Mouse (Mus musculus): ENCODE measurements at regions not wholly inside any gene's neighbourhood (a gene's known extent, or its start where the extent isn't known, plus 50 kb on each side); places are given as distances from the start of the nearest gene placed in this dataset.
A peak's percentile ranks its signal among the peaks of the same experiment; 100 is the strongest.
"Not testable (repeated sequence)": the region's sequence is repeated elsewhere in the genome, so short reads cannot be mapped to it uniquely, and the experiment has no call there.

DNA sequence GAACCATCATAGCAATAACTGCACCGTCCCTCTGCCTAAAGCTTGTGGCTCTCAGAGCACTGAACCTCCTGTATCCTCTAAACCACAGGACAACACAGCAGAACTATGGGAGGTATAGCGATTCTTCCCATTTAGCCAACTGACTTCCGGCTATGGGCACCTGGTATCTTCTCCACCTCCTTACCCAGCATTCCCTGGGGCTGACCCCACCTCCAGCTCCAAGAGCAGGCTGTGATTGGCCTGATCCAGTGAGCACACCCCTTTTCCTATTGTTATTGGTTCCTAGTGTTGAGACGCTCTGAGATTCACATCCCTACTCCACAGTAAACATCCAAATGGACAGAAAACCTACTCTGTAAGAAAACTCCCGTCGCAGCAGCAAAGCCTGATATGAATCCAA lies 236.7 kb downstream of the Prex1 start:
- no peak for DNase-seq (ENCODE audit: low spot score in 2 of 2)

- DNase-seq (ENCODE audit: low spot score in 2 of 2), result no peak
Observed at GRCm38 (mm10) chr2:166475624-166476023, 238.0 kb downstream of the Prex1 start.

- no peak for DNase-seq (ENCODE audit: low spot score in 2 of 2)
Observed at GRCm38 (mm10) chr2:166474601-166475000, 239.0 kb downstream of the Prex1 start.

- DNase-seq (ENCODE audit: low spot score in 2 of 2), result no peak
Observed at GRCm38 (mm10) chr2:166471257-166471753, 242.3 kb downstream of the Prex1 start.

GRCm38 (mm10) chr2:166469046-166469593 lies 244.5 kb downstream of the Prex1 start:
- no peak for DNase-seq (ENCODE audit: low spot score in 2 of 2)

DNA sequence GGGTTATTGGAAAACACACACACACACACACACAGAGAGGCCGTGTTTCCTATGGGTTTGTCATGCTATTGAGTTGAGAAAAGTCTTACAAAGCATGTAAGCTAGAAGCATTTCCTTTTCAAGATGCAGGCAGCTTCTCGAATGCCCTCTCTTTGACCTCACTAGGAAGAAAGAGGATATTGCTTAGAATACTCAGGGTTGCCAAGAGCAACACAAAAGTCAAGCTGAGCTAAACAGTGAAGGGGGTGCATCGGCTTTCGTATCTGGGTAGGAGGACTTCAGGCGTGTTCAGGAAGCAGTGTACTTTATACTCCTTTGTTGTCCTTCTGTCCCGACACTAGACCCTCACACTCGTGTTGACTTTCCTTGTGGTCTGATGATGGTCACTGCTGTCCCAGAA lies 246.5 kb downstream of the Prex1 start:
- DNase-seq (ENCODE audit: low spot score in 2 of 2), result no peak

DNA sequence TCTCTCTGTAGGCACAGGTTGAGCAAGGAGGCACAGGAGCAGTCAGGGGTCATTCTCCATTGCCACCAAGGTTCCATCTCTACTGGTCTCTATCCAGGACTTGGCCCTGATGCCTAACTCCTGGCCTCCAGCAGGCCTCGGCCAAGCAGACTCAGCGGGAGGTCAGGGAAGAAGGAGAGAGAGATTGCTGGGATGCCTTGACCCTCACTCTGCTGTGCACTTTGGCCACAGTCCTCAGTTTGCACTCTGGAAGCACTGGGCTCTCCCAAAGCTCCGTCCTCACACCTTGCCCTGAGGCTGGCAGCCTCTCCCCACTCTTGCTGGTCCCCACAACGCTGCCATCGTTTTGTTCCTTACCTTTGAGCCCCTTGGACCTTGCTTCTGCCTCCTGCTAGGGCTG lies 248.1 kb downstream of the Prex1 start:
- no peak for DNase-seq (ENCODE audit: low spot score in 2 of 2)

GRCm38 (mm10) chr2:166463539-166463938 lies 250.1 kb downstream of the Prex1 start:
- DNase-seq (ENCODE audit: low spot score in 2 of 2), result peak in 1 of 2 experiments; percentile 57

- DNase-seq (ENCODE audit: low spot score in 2 of 2), result no peak
Observed at GRCm38 (mm10) chr2:166461956-166462355, 251.7 kb downstream of the Prex1 start.

- no peak for DNase-seq (ENCODE audit: low spot score in 2 of 2)
Observed at GRCm38 (mm10) chr2:166461103-166461502, 252.5 kb downstream of the Prex1 start.

DNA sequence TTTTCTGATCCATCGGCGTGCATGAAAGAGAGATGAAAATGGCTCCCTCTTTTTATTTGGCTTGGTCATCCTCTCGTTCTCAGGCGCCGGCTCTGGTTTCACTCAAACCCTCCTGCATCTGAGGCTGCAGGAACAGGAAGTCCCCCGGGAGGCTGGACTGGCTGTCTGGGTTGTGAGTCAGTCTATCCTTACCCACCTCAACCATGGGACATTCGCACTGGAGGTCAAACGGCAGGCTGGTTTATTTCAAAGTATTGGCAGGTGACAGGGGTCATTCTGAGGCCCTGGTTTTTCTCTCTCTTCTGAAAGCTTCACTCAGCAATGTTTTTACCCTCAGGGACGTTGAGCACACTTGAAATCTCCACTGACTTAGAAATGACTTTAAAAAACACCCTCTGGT lies 253.7 kb downstream of the Prex1 start:
- DNase-seq (ENCODE audit: low spot score in 2 of 2), result peak in 1 of 2 experiments; percentile 56

- DNase-seq (ENCODE audit: low spot score in 2 of 2), result no peak
Observed at GRCm38 (mm10) chr2:166458953-166459352, 254.7 kb downstream of the Prex1 start.

DNA sequence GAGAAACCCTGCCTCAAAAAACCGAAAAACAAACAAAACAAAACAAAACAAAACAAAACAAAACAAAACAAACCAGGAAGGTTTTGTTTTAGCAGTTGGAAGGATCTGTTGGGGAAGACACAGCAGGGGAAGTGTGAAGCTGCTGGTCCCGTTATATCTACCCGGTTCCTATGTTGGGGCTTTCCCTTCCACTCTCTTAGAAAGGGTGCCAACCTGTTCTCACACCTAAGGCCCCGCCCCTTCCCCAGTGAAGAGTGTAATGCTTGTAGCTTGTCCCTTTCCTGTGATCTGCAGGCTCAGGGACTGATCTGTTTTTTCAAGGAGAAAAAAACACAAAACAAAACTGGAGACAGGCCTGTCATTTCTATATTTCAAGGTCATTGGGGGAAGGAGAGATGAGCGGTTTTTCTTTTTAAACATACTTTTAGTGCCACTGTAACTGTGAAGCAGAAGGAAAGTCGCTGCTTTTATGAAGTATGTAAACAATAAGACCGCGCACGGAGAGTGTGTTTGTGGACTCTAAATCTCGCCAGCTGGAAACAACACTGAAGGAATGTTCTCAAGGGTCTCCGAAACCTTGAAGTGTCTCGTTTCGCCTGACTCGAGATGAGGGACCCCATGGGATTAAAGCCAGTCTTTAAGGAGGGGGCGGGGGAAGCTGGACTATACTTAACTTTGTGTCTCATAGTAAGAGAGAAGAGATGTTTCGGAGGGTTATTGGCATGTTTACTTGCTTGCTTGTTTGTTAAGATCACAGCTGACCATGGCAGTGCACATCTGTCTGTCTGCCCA lies 256.1 kb downstream of the Prex1 start:
- DNase-seq (ENCODE audit: low spot score in 2 of 2), result no peak

GRCm38 (mm10) chr2:166454160-166454888 lies 259.3 kb downstream of the Prex1 start:
- not testable (repeated sequence) for DNase-seq (ENCODE audit: low spot score in 2 of 2)

DNA sequence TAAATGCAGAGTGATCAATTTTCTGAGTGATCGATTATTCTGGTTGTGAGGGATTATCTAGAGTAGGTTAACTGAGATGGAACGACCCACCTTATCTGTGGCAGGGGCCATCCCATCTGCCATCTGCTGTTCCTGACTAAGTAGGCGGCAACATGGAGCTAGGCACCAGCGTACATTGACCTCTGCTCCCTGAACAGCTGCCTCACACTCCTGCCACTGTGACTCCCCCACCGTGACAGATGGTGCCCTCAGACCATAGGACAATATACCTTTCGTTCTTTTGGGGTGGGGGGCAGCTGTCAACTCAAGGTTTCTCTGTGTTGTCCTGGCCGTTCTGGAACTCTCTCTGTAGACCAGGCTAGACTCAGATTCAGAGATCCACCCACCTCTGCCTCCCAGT lies 262.7 kb downstream of the Prex1 start:
- DNase-seq (ENCODE audit: low spot score in 2 of 2), result no peak

DNA sequence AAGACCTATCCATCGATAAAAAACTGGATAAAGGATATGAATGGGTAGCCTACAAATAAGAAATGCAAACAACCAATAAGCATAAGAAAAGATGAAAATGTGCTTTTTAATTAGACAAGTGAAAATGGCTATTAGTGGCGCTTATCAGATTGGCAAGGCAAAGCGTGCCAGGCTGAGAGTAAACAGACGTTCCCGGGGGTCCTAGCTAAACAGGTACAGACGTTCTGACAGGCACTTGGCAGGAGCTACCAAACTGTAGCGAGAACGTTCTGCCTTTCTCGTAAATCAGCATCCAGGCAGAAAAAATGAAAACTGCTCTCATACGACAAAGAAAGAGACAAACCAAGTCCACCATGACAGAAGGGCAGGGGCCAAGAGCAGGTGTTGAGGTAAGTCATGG lies 263.3 kb downstream of the Prex1 start:
- no peak for DNase-seq (ENCODE audit: low spot score in 2 of 2)

DNA sequence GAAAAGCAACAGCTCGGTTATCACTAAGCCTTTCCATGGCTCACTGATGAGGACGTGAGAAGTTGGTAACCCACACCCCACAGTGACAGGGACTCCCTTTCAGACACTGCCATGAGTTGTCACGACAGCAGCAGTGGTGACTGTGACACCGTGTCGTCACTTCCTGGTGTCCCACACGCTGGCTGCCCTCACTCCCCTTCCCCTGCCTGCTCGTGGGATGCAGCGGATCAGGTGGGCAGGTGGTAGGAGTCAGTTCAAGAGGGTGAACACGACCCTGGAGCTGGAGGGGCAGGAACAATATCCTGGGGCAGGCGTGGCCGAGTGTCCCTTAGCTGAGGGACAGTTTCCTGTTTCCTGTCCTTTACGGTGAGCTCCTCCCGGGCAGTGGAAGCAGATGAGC lies 264.9 kb downstream of the Prex1 start:
- no peak for DNase-seq (ENCODE audit: low spot score in 2 of 2)

GRCm38 (mm10) chr2:166448161-166448560 lies 265.5 kb downstream of the Prex1 start:
- peak in 1 of 2 experiments; percentile 64 for DNase-seq (ENCODE audit: low spot score in 2 of 2)

DNA sequence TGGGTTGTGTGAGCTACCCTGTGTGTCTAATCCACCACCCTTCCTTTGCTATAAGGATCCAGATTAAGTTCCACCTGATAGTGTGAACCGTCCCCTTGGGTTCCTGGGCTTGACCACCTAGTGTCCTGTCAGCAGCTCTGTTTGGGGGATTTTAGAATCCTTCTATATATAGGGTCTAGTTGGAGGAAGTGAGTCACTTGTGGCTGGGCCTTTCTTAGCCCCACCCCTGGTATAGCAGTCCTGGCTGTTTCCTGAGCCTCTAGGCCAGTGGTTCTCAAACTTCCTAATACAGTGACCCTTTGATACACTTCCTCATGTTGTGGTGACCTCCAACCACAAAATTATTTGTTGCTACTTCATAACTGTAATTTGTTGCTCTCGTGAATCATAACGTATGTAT lies 267.1 kb downstream of the Prex1 start:
- DNase-seq (ENCODE audit: low spot score in 2 of 2), result no peak

- not testable (repeated sequence) for DNase-seq (ENCODE audit: low spot score in 2 of 2)
Observed at GRCm38 (mm10) chr2:166445824-166446223, 267.8 kb downstream of the Prex1 start.

- DNase-seq (ENCODE audit: low spot score in 2 of 2), result no peak
Observed at GRCm38 (mm10) chr2:166442997-166443396, 270.6 kb downstream of the Prex1 start.

All from gastrocnemius, postnatal 4 days (tissue).